Mouse (Mus musculus) liver, adult 2 months (tissue): Measurements from ENCODE around the gene Creb3l2. TPM values are rescaled to one million over a fixed set of nuclear protein-coding genes. Genes with fewer than 3 reads are reported as not detected.
A peak's percentile ranks its signal among the peaks of the same experiment; 100 is the strongest.

Experiments
- DNase-seq: peaks from one replicate; pipeline ENCODE4 v3.0.0-alpha.2; 2011; ENCODE audit warnings: low read depth, low spot score; ENCODE audit errors: extremely low read depth
- H3K27ac ChIP-seq: fragments of 200-500 bp; replicated peaks from 2 replicates; pipeline ENCODE4 v1.5.1; 2012; ENCODE audit warnings: low read depth, mild to moderate bottlenecking, control low read depth, inconsistent platforms, low read length; ENCODE audit not compliant: insufficient read depth
- H3K27me3 ChIP-seq: fragments of 200-500 bp; 2 replicates; pipeline ENCODE4 v1.6.1; 2012; ENCODE audit warnings: mild to moderate bottlenecking, moderate library complexity, low read length, inconsistent platforms; ENCODE audit not compliant: control insufficient read depth, insufficient read depth
- H3K36me3 ChIP-seq: fragments of 200-500 bp; 2 replicates; pipeline ENCODE4 v1.6.1; 2012; ENCODE audit warnings: low read length, inconsistent platforms; ENCODE audit not compliant: control insufficient read depth, insufficient read depth
- H3K4me1 ChIP-seq: fragments of 200-500 bp; 2 replicates; pipeline ENCODE4 v1.6.1; 2011; ENCODE audit warnings: low read length; ENCODE audit not compliant: control insufficient read depth, insufficient read depth
- H3K4me3 ChIP-seq: fragments of 200-500 bp; 2 replicates; pipeline ENCODE4 v1.5.1; 2011; ENCODE audit warnings: low read depth, mild to moderate bottlenecking, control low read depth, low read length, moderate library complexity; ENCODE audit not compliant: insufficient read depth
- H3K79me2 ChIP-seq: fragments of 200-500 bp; 2 replicates; pipeline ENCODE4 v1.6.1; 2012; ENCODE audit warnings: inconsistent platforms, mild to moderate bottlenecking, low read length, moderate library complexity; ENCODE audit not compliant: control insufficient read depth, insufficient read depth
- H3K9ac ChIP-seq: fragments of 200-500 bp; 2 replicates; pipeline ENCODE4 v1.6.1; 2012; ENCODE audit warnings: low read depth, mild to moderate bottlenecking, control low read depth, inconsistent platforms, low read length
- CTCF ChIP-seq: fragments of 200-500 bp; IDR thresholded peaks from 2 replicates; pipeline ENCODE4 v1.5.1; 2011; ENCODE audit warnings: low read depth, low read length, control low read depth
- POLR2A ChIP-seq: fragments of 200-500 bp; IDR thresholded peaks from 2 replicates; pipeline ENCODE4 v1.6.1; 2011; ENCODE audit warnings: low read length, control low read depth; ENCODE audit not compliant: insufficient read depth; ENCODE audit errors: extremely low read depth
- WGBS: fragments of 180-500 bp; shearing (Covaris S2); methylation state at CpG from one replicate; pipeline ENCODE4 v1.1.7; 2018; 5-methylcytosine and 5-hydroxymethylcytosine counted together
- polyA plus RNA-seq: library from polyadenylated mRNA; depleted of rRNA; stranded (reverse); fragments of >200 nt; gene quantifications from 2 replicates; pipeline ENCODE4 v1.2.3, GENCODE M21; 2012
- total RNA-seq: library from RNA; depleted of rRNA; stranded (reverse); fragments of >200 nt; gene quantifications from 2 replicates; pipeline ENCODE4 v1.2.3, GENCODE M21; 2014

The Creb3l2 gene
- total and polyA plus RNA-seq, 2 experiments: 2.7 to 6.6 TPM

- H3K9ac ChIP-seq: no peak overlapping the region
- TF ChIP-seq CTCF (peak; percentile 54), POLR2A (no peak)
- DNase-seq: no peak
- H3K4me1 ChIP-seq: no peaks in the 10 kb centered on the region
- no peak overlapping the region for H3K4me3 ChIP-seq
- 97% methylated on average over 8 of the region's 8 CpGs for WGBS
- H3K27me3 ChIP-seq: no peaks in the 10 kb centered on the region
- no peak overlapping the region for H3K27ac ChIP-seq
- H3K79me2 ChIP-seq: peaks cover 3% of the 10 kb centered on the region; the same call in 1 of the 2 replicates
- peaks cover 22% of the 10 kb centered on the region for H3K36me3 ChIP-seq
These were observed 77.6 kb downstream of the Creb3l2 start for GRCm38 (mm10) chr6:37364361-37364760.

GRCm38 (mm10) chr6:37360813-37361385, 81.0 kb downstream of the Creb3l2 start:
- Histone ChIP-seq H3K9ac (no peak overlapping the region), H3K4me1 (no peaks in the 10 kb centered on the region), H3K27ac (no peak overlapping the region), H3K27me3 (no peaks in the 10 kb centered on the region), H3K4me3 (no peak overlapping the region), H3K79me2 (no peaks in the 10 kb centered on the region), H3K36me3 (peaks cover 24% of the 10 kb centered on the region)
- TF ChIP-seq POLR2A: no peak
- no peak for TF ChIP-seq CTCF
- DNase-seq: no peak
- 70% methylated on average over 11 of the region's 11 CpGs for WGBS

GRCm38 (mm10) chr6:37354449-37355179, 87.3 kb downstream of the Creb3l2 start:
- Histone ChIP-seq H3K27ac (no peak overlapping the region), H3K4me3 (no peak overlapping the region), H3K79me2 (no peaks in the 10 kb centered on the region), H3K27me3 (no peaks in the 10 kb centered on the region), H3K36me3 (peaks cover 23% of the 10 kb centered on the region), H3K4me1 (peaks cover 2% of the 10 kb centered on the region; the same call in 1 of the 2 replicates), H3K9ac (no peak overlapping the region; the same call in 1 of the 2 replicates)
- WGBS: 12% methylated on average over 17 of the region's 17 CpGs
- DNase-seq: peak; percentile 68
- TF ChIP-seq CTCF (peak; percentile 94), POLR2A (no peak)

GRCm38 (mm10) chr6:37353616-37354015, 88.3 kb downstream of the Creb3l2 start:
- no peak overlapping the region for H3K4me3 ChIP-seq
- WGBS: 78% methylated on average over 9 of the region's 9 CpGs
- DNase-seq: no peak
- no peak for TF ChIP-seq POLR2A
- no peak for TF ChIP-seq CTCF
- H3K27ac ChIP-seq: no peak overlapping the region
- H3K79me2 ChIP-seq: no peaks in the 10 kb centered on the region
- peaks cover 24% of the 10 kb centered on the region for H3K36me3 ChIP-seq
- peaks cover 2% of the 10 kb centered on the region; the same call in 1 of the 2 replicates for H3K4me1 ChIP-seq
- H3K27me3 ChIP-seq: no peaks in the 10 kb centered on the region
- no peak overlapping the region for H3K9ac ChIP-seq

- peak; percentile 65 for TF ChIP-seq CTCF
- no peak for TF ChIP-seq POLR2A
- H3K9ac ChIP-seq: no peak overlapping the region
- H3K27me3 ChIP-seq: no peaks in the 10 kb centered on the region
- WGBS: 64% methylated on average over 10 of the region's 10 CpGs
- no peak overlapping the region for H3K4me3 ChIP-seq
- no peaks in the 10 kb centered on the region for H3K79me2 ChIP-seq
- H3K36me3 ChIP-seq: peaks cover 32% of the 10 kb centered on the region
- DNase-seq: no peak
- H3K4me1 ChIP-seq: peaks cover 2% of the 10 kb centered on the region; the same call in 1 of the 2 replicates
- H3K27ac ChIP-seq: no peak overlapping the region
These were observed 90.1 kb downstream of the Creb3l2 start for GRCm38 (mm10) chr6:37351731-37352380.
